Comparison of ENCODE assay signal across 35 mouse cellular contexts in genomic region chr10:75237166-75237565, GRCm38 (mm10).
"Had no signal": no experiment of that assay in that cellular context is flagged by ENCODE, and none has a peak within 500 bp of the region (broad histone marks: within the 10 kb centered on the region; RNA-seq: fewer than 3 reads in every experiment).

No protein-coding gene starts in this region.

- H3K4me1 ChIP-seq: heart, embryonic 10.5 days; heart, embryonic 12.5 days; heart, embryonic 15.5 days; hindbrain, embryonic 10.5 days; hindbrain, embryonic 12.5 days; hindbrain, embryonic 13.5 days; hindbrain, embryonic 15.5 days; intestine, embryonic 15.5 days had no signal

- H3K4me2 ChIP-seq: heart, embryonic 11.5 days; heart, embryonic 12.5 days; heart, embryonic 13.5 days; heart, embryonic 15.5 days; hindbrain, embryonic 12.5 days; hindbrain, embryonic 13.5 days; hindbrain, embryonic 14.5 days; hindbrain, embryonic 15.5 days; intestine, embryonic 15.5 days; kidney, embryonic 15.5 days had no signal

- H3K9ac ChIP-seq: heart, embryonic 12.5 days; heart, embryonic 13.5 days; heart, embryonic 15.5 days; hindbrain, embryonic 12.5 days; hindbrain, embryonic 13.5 days; hindbrain, embryonic 14.5 days; hindbrain, embryonic 15.5 days; intestine, embryonic 15.5 days; kidney, embryonic 15.5 days had no signal

- DNase-seq: heart, postnatal 10 days; heart, postnatal 14 days; heart, postnatal 36 days; heart, postnatal 4 days; kidney, adult 11 months; kidney, adult 18-20 months; kidney, adult 2 months; kidney, adult 8-10 months; kidney, adult 9 months; kidney, postnatal 10 days; kidney, postnatal 14 days; kidney, postnatal 25 days; kidney, postnatal 36 days; kidney, postnatal 4 days; layer of hippocampus, adult 9-11 months; layer of hippocampus, postnatal 36 days had no signal

- H3K27me3 ChIP-seq: heart, embryonic 12.5 days; heart, embryonic 13.5 days; heart, embryonic 15.5 days; hindbrain, embryonic 12.5 days; hindbrain, embryonic 13.5 days; hindbrain, embryonic 15.5 days; intestine, embryonic 15.5 days; kidney, embryonic 15.5 days had no signal

- H3K4me3 ChIP-seq: heart, embryonic 10.5 days; heart, embryonic 12.5 days; heart, embryonic 13.5 days; heart, embryonic 15.5 days; hindbrain, embryonic 10.5 days; hindbrain, embryonic 12.5 days; hindbrain, embryonic 13.5 days; hindbrain, embryonic 15.5 days; intestine, embryonic 15.5 days; kidney, embryonic 15.5 days; layer of hippocampus, adult 2 months had no signal

- ATAC-seq: hindbrain, embryonic 16.5 days; hindbrain, postnatal 0 days; inflammation-experienced regulatory T-cells, adult 6 months; intestine, embryonic 15.5 days; intestine, embryonic 16.5 days; intestine, postnatal 0 days had no signal

- H3K27ac ChIP-seq: heart, embryonic 10.5 days; heart, embryonic 13.5 days; heart, embryonic 15.5 days; hindbrain, embryonic 10.5 days; hindbrain, embryonic 12.5 days; hindbrain, embryonic 13.5 days; hindbrain, embryonic 14.5 days; hindbrain, embryonic 15.5 days; hindbrain, postnatal 0 days; intestine, embryonic 15.5 days; kidney, embryonic 15.5 days; kidney, postnatal 0 days; layer of hippocampus, adult 2 months had no signal

- H3K9me3 ChIP-seq: heart, embryonic 10.5 days; heart, embryonic 12.5 days; heart, embryonic 13.5 days; heart, embryonic 15.5 days; hindbrain, embryonic 10.5 days; hindbrain, embryonic 12.5 days; hindbrain, embryonic 13.5 days; hindbrain, embryonic 15.5 days; intestine, embryonic 15.5 days; kidney, embryonic 15.5 days had no signal
